Comparison of ENCODE assay signal across 28 mouse cellular contexts in genomic region chr2:104372156-104372555, GRCm38 (mm10). TPM values are rescaled to one million over a fixed set of nuclear protein-coding genes. Genes with fewer than 3 reads are reported as not detected.
"Had no signal": no experiment of that assay in that cellular context is flagged by ENCODE, and none has a peak within 500 bp of the region (broad histone marks: within the 10 kb centered on the region; RNA-seq: fewer than 3 reads in every experiment).

No protein-coding gene starts in this region.

- H3K27me3 ChIP-seq: heart, embryonic 13.5 days; heart, embryonic 15.5 days; intestine, embryonic 15.5 days; liver, embryonic 13.5 days; liver, embryonic 15.5 days had no signal

- H3K4me3 ChIP-seq: heart, adult 2 months; heart, embryonic 13.5 days; heart, embryonic 15.5 days; intestine, embryonic 15.5 days; layer of hippocampus, adult 2 months; left cerebral cortex, adult 2 months; limb, embryonic 10.5 days; limb, embryonic 12.5 days; liver, embryonic 13.5 days; liver, embryonic 15.5 days had no signal

- DNase-seq: gastrocnemius, postnatal 14 days; gastrocnemius, postnatal 36 days; heart, adult 11 months; heart, adult 2 months; heart, postnatal 14 days; heart, postnatal 36 days; kidney, adult 18-20 months; kidney, adult 8-10 months; kidney, postnatal 14 days; kidney, postnatal 36 days; liver; liver, embryonic 13.5 days had no signal

- H3K4me2 ChIP-seq: heart, embryonic 11.5 days; heart, embryonic 13.5 days; heart, embryonic 15.5 days; hindbrain, embryonic 14.5 days; intestine, embryonic 15.5 days; limb, embryonic 12.5 days; liver, embryonic 11.5 days; liver, embryonic 13.5 days; liver, embryonic 15.5 days had no signal

- H3K9ac ChIP-seq: heart, embryonic 13.5 days; heart, embryonic 15.5 days; hindbrain, embryonic 14.5 days; intestine, embryonic 15.5 days; limb, embryonic 12.5 days; liver, embryonic 13.5 days; liver, embryonic 15.5 days had no signal

- H3K36me3 ChIP-seq: heart, embryonic 13.5 days; heart, embryonic 15.5 days; intestine, embryonic 15.5 days; limb, embryonic 10.5 days; limb, embryonic 12.5 days; liver, embryonic 13.5 days; liver, embryonic 15.5 days had no signal

- H3K4me1 ChIP-seq: heart, embryonic 15.5 days; intestine, embryonic 15.5 days; limb, embryonic 12.5 days; liver, embryonic 13.5 days; liver, embryonic 15.5 days had no signal

- H3K27ac ChIP-seq: heart, adult 2 months; heart, embryonic 13.5 days; heart, embryonic 15.5 days; hindbrain, embryonic 14.5 days; intestine, embryonic 15.5 days; kidney, postnatal 0 days; layer of hippocampus, adult 2 months; left cerebral cortex, adult 2 months; limb, embryonic 10.5 days; limb, embryonic 12.5 days; liver, embryonic 13.5 days; liver, embryonic 15.5 days had no signal

- H3K9me3 ChIP-seq: heart, embryonic 13.5 days; heart, embryonic 15.5 days; intestine, embryonic 15.5 days; limb, embryonic 10.5 days; limb, embryonic 12.5 days; liver, embryonic 13.5 days; liver, embryonic 15.5 days had no signal

- ATAC-seq: hindbrain, embryonic 16.5 days; inflammation-experienced regulatory T-cells, adult 6 months; intestine, embryonic 15.5 days; intestine, postnatal 0 days had no signal

RNA-seq across cellular contexts. Expression of gene D430041D05Rik, which starts 38.7 kb away (rescaled TPM):
- polyA plus RNA-seq: large intestine, adult 2 months; liver, embryonic 15.5 days had no signal
